Mouse (Mus musculus) layer of hippocampus, postnatal 36 days (tissue): ENCODE measurements around the gene Ablim1. TPM values are rescaled to one million over a fixed set of nuclear protein-coding genes. Genes with fewer than 3 reads are reported as not detected.

Source experiments
- DNase-seq, 2 experiments: peaks; one replicate each; pipeline ENCODE4 v3.0.0; 2022
- total RNA-seq, 2 experiments: library from RNA; stranded (reverse); gene quantifications; 2 replicates each; pipeline ENCODE4 v1.2.3; 2021

Ablim1 gene
- total RNA-seq, 2 experiments from 2014 or later = 73.6 to 81.1 TPM

DNA sequence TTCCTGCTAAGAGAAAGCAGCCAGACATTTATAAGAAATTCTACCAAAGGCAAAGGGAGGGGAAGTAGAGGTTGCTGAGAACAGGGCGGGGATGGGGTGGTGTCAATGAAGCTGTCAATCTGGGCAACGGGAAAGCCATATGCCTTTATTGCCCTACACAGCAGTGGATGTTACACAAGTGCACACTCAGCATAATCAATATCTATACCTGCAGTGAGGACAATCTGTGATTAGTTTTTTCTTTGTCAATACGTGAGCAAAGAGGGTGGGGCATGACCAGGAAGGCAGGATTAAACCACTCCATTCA lies 221.1 kb downstream of the Ablim1 start:
- no peak for DNase-seq

DNA sequence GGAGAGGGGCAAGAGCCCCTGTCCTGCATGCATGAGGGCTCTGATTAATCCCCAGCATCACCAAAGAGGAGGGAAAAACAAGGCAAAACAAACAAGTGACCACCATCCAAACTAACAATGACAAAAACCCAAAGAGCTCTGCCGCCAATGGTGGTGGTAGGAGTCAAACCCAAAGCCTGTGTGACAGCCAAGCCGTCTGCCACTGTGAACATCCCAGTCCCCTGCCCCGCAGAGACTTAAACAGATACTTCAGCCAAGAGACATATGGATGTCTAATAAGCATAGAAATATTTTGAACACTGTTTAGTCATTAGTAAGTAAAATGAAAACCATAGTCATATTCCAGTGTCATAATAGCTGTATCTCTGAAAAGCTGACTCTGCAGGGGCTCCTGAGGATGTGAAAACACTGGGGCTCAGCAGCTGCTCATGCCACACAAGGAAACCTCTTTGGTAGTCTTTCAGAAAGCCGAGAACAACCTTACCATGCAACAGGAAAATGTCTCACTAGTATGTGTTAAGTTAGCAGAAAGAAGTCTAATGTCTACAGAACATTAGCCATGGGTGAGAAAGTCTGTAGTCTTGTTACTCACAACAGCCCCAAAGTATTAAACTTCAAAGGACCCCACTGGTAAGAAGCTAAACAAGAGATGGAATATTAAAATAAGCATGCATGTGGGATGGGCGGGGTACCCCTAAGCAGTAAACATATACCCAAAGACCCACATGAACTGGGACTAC lies 221.6 kb downstream of the Ablim1 start:
- DNase-seq = no peak

DNA sequence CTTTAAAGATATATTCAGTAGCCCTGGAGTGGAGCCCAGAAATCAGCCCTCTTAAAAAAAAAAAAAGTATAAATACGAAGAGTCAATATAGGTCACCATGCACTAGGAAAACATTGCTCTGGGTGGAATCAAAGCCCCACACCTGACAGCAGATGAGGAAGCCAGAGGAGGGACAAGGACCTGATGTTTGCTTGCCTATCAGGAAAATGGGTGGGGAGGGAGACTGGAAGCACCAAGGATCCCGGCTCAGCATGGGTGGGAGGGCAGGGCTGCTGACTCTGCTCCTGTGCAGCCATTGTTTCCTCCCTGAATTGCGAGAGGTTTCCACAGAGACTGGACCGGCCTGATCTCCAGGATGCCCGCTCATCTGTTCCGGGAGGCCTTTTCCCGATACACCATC lies 223.4 kb downstream of the Ablim1 start:
- DNase-seq = no peak

DNA sequence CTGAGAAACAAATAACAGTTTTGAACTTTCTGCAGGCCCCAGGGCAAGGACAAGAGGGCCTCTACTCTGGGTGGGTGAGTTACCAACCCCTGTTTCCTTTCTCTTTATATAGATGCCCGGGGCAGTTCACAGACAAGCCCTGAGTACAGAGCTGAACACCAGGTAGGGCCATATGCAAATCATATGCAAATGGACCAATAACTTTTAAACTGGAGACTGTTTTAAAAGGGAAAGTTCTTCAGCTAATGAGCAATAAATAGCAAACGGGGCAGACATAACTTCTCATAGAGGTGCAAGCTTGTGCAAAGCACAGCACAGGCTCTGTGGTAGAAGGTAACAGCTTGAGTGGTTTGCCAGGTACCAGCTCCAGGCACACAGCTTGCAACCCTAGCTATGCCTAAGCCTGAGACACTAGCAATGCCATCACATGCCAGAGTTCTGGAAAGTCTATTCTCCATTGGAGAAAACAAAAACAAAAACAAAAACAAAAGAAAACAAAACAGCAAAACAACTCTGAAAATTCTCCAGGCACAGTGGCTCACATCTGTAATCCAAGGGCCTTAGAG lies 225.8 kb downstream of the Ablim1 start:
- DNase-seq = no peak

DNA sequence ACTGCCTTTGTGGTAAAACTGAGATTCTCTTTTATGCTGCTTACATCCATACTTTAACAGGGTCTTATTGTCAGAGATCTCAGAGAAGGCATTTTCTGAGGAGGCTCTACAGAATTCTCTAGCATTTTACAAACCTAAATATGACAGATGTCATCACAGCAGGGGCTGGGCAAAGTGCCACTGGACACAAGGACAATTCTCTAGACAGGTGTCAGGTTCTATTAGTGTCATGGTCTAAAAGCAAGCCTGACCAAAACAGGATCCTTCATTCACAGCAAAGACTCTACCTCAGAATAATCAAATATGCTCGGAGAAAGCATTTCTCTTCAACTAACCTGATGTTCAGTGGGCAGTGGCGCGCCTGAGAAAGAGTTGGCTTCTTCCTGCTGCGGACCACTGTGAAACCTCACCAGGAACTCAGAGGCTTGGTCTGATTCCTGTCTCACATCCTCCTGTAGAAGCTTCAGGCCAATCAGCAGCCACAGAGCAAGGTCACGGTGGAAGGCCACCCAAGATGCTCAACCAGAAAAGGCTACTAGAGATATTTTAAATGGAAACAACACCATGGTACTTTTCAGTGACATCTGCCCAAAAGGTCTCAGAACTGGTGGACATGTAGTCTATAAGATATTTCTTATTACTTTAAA lies 230.1 kb downstream of the Ablim1 start:
- DNase-seq = no peak

DNA sequence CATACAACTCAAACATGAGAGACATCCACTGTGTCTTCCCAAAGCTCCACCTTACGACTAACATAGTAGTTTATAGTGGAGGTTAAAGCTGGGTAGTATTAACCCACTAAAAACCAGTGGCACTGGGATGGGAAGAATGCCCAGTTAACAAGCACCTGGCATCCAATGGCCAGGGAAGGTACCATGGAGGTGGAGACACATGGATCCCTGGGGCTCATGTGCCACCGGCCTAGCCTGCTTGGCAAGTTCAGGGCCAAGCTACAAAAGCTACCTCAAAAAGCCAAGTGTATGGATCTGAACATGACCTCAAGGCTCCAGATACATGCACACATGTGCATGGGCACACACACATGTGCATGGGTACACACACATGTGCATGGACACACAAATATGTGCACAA lies 230.8 kb downstream of the Ablim1 start:
- no peak for DNase-seq

DNA sequence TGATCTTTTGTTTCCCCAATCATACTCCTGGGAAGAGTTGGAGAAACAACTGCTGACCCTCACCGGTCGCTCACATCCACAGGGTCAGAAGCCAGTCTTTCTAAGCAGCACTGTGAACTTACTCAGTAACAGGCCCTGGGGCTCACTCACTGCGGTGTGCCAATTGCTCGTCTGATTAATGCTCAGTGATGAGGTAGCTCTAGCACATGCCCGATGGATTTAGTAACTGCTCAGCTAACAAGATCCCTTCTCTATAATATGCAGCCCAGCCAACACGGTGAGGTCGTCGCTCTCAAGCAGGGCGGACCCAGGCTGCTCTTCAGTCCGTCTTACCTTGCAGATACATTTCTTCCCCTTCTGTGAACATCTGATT lies 231.6 kb downstream of the Ablim1 start:
- no peak for DNase-seq

DNA sequence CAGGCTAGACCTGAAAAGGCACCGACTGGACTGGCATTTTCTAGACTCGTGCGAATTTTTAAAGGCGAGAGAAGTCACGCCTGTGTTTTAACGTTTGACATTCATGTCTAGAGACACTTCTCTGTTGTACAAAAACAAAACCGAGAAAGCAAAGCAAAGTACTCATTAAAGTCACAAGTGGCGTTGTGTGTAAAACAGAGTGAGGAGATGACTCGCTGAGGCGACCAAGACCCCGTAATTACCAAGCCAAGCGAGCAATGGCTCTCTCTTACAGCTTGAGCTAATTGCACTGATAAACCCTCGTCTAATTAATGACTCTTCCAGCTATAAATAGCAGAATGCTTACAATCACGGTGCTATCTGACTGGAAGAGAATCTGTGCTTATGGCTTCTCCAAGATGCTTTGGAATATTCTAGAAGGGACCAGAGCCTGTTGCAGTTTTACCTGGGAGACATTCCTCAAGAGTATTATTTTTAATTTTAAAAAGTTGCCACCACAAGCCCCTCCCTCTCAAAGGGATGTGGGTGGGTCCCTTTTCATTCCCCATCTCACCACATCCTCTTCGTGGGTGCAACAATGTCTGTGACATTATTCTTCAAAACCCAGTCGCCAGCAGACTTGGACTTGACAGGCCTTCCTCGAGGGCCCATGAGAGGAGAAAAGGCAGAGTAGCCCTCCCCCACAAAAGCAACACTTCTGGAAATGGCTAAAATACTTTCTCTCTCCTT lies 232.1 kb downstream of the Ablim1 start:
- DNase-seq = no peak

DNA sequence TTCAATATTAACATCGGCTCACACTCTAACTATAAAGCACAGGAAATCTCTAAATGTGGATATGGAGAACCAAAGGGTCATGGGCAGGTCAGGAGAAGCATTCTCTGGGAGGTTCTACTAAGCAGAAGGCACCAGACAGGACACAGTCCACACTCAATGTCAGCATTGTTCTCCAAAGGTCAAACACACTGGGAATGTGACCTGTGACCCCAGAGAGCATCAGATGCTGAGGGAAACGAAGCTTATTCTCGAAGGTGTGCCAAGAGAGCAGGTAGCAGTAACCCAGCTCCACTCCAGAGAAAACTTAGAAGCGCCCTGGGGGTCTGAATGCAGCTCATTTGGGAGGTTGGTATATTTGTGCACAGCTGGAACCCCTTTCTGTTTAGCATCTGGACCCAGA lies 233.2 kb downstream of the Ablim1 start:
- no peak for DNase-seq

DNA sequence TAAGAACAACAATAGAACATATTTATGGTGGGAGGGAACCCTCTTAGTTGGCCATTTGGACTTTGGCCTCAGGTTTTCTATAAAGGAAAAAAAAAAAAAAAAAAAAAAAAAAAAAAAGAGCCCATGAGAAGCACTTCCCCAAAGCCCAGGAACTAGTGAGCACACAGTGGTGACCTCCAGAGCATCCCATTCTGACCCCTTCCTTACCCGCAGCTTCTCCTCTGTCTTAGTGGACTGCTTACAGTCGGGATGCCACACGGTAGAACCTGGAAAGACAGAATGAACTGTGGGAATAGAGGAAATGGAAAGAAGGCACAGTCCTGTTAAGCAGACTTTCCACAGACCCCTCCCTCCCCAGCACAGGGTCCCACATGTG lies 235.1 kb downstream of the Ablim1 start:
- DNase-seq = no peak

DNA sequence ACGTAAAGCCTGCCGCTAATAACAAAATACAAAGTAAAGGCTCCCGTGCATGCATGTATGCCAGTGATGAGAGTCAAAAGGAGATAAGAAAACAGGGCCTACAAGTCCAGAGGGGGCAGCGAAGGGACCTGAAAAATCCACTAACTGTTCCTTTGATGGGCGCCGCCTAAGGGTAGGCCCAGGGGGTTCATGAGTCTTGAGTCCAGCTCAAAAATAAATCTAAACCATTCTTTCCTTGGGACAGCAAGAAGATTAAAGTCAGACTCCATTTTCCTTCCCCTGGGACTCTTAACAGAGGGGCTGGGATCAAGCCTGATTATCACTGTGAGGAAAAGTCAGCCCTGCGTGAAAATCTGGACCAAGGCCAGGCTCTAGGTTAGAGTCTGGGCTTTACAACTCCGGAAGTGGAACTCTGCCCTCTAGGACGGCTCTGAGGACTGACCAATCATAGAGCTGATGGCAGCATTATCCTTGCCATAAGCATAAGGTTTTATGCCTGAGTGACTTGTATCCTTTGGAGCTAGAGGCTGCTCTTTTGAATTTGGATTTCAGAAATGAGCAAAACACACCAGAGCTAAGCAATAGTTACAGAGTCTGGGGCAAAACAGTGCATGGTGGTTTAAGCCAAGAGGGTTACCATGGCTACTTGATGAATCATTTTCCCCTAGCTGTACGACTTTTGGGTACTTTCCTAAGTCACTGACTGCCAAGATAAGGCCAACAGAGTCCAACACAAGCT lies 235.7 kb downstream of the Ablim1 start:
- no peak for DNase-seq

DNA sequence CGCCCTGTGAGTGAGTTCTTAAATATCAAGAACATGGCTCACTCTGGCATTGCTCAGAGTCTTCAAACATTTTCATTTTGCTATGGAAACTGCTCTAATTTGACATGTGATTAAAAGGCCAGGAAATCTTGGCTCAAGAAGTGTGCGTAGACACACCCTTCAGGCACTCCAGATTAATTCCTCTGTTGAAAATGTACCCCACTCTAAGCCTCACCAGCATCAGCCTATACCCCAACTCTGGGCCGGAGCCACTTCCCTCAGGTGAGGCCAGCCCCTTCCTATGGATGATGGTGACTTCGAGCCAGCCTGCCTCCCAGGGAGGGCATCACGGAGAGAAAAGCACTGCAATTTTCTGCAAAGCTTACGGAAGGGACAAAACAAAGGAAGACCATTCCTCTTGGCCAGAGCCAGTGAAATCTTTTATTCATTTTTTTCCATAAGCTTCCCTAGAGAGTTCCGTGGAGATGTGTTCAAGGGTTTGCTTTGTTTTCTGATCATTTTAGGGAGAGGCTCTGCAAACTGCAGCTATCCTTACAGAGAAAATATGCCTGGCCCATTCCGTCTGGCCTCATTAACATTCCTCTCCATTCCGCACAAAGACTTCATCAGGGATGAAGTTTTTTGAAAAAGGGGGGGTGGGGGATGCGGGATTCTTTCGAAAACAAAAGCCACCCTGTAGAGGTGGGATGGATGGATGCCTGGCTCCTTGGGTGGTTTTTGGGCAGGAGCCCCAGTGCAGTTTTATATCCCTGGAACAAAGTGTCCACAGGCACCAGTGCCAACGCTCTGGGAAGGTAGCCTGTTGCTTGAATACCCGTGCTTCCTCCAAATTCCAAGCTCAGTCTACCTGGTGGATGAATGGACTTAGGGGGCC lies 236.7 kb downstream of the Ablim1 start:
- no peak for DNase-seq

DNA sequence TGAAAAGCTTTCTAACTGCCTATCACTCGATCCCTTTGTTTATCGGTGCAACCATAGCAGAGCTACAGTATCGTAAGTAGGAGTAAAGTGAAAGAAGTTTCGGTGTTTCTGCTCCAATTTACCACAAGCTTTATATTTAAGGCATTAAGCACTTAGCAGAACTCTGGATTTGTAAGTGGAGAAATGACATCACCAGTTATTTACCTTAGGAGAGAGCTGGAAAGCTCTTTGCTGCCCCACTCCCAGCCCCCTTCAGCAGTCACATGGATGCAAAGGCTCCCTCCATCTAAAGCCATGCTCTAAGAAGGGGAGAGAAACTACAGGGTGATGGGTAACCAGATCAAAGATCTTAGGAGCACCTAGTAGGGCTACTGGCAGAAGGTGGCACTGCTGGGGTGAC lies 241.3 kb downstream of the Ablim1 start:
- DNase-seq = no peak

DNA sequence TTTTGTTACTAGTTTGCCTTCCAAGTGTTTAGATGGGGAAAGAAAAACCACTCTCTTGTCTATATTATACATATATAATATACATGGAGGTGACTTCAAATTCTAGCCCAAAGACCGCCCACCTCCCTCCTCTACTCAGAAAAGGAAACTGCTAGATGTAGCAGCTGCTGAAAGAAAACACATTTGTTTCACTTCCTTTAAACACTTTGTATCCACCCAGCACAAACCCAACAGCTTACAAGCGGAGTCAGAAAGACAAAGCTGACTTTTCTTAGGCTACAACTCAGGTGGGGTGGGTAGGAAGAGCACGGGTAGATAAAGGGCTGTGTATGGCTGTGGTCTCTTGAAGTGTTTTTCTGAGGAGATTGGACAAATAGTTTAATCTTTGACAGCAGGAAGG lies 242.0 kb downstream of the Ablim1 start:
- no peak for DNase-seq

DNA sequence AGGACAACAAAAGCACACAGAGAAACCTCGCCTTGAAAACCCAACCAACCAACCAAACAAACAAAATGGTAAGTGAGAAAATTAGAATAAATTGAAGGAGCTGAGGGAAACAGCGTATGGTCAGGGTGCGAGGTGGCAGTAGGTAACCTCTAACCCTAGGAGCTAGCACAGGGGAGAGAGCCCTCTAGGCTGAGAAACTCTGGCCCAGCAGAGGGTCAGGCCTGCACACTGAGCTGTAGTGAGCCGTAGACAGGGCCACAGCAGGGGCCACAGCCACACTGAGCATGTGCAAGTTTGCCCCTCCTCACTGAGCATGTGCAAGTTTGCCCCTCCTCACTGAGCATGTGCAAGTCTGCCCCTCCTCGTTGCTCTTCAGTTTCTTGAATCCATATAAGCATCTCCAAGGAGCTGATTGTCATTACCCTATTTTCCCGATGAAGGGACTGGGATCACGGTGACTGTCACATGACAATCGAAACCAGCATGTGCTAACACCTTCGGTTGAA lies 247.6 kb downstream of the Ablim1 start:
- DNase-seq = no peak

DNA sequence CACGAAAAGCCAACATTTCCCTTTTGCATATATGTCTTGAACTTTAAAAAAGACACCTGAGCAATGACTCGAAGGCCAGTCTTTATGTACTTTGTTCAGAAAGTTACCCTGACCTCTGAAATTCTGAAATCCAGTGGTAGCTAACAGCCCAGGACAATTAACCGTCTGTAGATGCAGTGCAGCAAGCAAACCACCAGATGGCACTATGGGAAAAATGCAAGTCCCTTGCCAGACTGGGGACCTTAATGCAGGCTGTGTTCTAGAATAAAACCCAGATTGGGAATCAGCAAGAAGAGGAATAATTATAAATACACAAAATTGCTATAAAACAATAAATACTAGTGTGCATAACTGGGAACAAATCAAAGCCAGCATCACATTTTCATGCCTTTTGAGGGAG lies 248.4 kb downstream of the Ablim1 start:
- DNase-seq = peak; percentile 65 to 68

DNA sequence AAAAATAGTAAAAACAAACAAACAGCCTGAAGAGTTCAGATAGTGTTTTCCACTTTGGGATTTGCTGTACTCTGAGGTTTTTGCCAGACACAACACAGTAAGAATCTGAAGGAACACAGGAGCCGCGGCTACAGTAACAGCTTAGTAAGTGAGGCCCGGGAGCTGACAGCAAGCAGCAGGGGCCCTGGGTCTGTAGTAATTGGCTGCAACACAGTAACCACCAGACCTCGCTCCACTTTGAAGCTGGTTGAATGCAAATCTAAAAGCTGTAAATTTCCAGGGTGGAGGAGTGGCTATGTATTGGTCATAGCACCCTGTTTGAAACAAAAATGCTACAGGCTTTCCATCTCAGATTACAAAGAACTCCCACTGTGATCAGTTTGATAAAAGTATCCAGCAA lies 252.0 kb downstream of the Ablim1 start:
- DNase-seq = no peak

DNA sequence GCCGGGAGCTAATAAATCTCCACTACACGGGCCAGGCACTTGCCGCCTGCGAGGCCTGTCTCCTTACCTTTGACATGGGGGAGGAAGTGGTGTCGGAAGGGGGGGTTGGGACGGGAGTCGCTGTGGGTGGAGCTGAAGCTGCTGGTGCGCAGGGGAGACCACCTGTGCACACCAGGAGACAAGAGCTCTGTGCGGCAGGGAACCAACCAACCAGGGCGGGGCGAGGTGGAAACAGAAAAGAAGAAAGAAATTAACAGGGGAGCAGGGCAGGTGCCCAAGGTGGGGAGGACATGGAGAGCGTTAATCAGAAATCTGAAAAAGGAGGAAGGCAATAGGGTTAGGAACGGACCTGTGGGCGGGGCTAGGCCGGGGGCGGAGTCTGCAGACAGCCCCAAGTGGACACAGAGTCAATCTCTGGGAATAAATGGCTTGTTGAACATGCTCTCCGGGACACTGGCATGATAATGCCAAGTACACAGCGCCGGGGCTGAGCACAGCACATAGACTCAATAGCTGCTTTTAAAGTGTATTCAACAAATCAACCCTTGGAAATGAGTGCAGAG lies 255.6 kb downstream of the Ablim1 start:
- no peak for DNase-seq

DNA sequence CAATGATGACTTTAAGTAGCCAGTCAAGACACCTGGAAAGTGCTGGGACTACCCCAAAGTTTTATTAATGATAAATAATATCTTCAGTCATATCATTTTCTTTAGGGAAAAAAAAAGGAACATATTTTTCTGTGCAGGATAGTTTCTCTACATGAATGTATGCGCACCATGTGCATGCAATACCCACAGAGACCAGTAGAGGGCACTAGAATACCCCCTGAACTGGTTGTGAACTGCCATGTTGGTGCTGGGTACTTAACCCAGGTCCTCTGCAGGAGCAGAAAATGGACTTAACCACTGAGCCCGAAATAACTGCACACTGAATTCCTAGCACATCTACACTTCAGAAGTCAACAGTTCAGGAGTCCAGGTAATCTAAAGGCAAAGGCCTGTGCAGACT lies 257.2 kb downstream of the Ablim1 start:
- DNase-seq = no peak

DNA sequence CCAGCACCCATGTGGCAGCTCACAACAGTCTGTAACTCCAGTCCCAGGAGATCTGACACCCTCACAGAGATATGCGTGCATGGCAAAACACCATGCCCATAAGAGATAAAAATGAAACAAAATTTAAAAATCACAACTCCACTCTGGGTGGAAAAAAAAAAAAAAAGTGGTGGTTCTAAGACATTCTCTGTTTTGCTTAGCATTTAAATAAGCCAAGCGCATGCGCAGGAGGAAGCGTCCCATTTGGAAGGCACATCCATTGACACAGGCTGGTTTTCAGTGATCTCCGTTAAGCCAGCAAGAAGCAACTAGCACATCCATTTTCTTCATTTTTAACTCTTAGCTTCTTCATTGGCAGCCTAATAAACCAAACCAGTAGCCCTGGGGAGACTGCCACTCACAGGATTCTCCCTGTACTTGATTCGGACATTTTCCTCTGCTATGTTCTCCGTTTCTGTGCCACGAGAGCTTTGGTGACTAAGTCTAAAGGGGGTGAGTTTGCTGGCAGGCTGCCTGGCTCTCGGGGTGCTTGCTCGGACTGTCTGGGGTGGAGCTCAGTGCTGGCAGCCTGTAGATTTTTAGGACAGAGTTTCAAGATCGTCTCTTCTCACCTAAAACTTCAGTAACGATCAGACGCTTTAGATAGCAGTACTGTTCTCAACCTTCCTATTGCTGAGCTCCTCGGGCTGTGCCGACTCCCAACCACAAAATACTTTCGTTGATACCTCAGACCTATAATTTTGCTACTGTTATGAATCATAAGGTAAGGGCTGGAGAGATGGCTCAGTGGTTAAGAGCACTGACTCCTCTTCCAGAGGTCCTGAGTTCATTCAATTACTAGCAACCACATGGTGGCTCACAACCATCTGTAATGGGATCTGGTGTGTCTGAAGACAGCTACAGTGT lies 259.3 kb downstream of the Ablim1 start:
- DNase-seq = no peak
